Mouse (Mus musculus): ENCODE measurements at regions not wholly inside any gene's neighbourhood (a gene's known extent, or its start where the extent isn't known, plus 50 kb on each side); places are given as distances from the start of the nearest gene placed in this dataset.
"Not testable (repeated sequence)": the region's sequence is repeated elsewhere in the genome, so short reads cannot be mapped to it uniquely, and the experiment has no call there.

DNA sequence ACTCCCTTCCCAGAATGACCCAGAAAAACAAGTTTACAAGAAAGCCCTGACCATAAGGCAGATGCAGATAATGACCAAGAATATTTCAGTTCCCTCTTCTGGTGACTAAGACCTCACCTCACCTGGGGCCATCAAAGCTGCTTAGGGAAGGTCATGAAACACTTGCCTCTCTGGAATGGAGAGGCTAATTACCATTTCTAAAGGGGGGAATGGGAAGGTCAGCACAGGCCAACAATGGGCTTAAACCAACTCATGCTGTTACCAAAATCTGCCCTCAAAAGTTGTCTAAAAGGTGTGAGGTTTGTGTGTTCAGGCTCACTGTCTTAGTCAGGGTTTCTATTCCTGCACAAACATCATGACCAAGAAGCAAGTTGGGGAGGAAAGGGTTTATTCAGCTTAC, 123.0 kb downstream of the Sgo2b start:
- Histone ChIP-seq H3K9me3 (replicated peaks) (no peaks in the 10 kb centered on the region), H3K9ac (no peak overlapping the region), H3K27ac (no peak overlapping the region), H3K27me3 (no peaks in the 10 kb centered on the region), H3K4me2 (no peak overlapping the region), H3K4me3 (replicated peaks) (no peak overlapping the region), H3K4me1 (no peaks in the 10 kb centered on the region), H3K36me3 (no peaks in the 10 kb centered on the region)
- no peak for ATAC-seq (replicated peaks; ENCODE audit: low FRiP score)

DNA sequence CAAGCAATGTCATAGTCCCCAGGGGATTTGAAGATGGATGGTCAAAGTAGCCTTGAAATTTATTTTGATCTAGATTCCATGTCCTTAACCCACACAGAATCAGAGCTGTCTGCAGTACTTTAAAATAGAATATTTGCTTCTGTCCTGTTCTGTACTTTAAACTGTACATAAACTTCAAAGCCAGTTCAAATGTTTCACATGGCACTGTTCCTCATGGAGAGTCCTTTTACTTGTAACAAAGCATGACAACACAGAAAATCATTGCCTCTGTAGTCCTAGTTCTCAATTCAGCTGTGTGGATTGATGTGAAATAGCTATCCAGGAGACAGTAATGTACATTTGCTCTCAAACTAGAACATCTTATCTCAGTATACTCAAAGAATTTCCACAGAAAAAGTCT, 123.9 kb downstream of the Sgo2b start:
- Histone ChIP-seq H3K36me3 (no peaks in the 10 kb centered on the region), H3K9me3 (replicated peaks) (no peaks in the 10 kb centered on the region), H3K4me1 (no peaks in the 10 kb centered on the region), H3K4me2 (no peak overlapping the region), H3K27me3 (no peaks in the 10 kb centered on the region), H3K9ac (no peak overlapping the region), H3K27ac (no peak overlapping the region), H3K4me3 (replicated peaks) (no peak overlapping the region)
- ATAC-seq (replicated peaks; ENCODE audit: low FRiP score): no peak

DNA sequence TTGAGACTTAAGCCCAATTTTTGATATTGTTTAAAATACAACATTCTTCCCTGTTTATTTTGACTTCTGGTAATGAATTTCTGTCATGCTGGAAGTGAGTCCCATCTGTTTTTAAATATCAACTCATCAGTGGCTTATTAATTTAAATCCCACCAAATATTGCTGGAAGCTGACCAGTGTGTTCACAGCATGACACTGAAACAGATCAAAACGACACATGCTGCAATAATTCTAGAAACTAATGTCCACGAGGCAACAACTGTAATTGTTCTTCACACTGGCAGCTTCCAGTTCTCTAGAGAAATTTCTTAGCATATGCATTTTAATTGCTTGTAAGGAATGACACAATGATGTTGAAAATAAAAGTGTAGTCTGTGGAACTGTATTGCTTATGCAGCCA, 167.6 kb downstream of the Sgo2b start:
- ATAC-seq (replicated peaks; ENCODE audit: low FRiP score): no peak
- H3K9ac ChIP-seq: no peak overlapping the region
- no peak overlapping the region for H3K4me2 ChIP-seq
- 74% methylated on average over 2 of the region's 2 CpGs for WGBS
- H3K4me1 ChIP-seq: no peaks in the 10 kb centered on the region
- H3K4me3 ChIP-seq (replicated peaks): no peak overlapping the region
- no peaks in the 10 kb centered on the region for H3K36me3 ChIP-seq
- H3K9me3 ChIP-seq (replicated peaks): no peaks in the 10 kb centered on the region
- H3K27me3 ChIP-seq: no peaks in the 10 kb centered on the region
- H3K27ac ChIP-seq: no peak overlapping the region

DNA sequence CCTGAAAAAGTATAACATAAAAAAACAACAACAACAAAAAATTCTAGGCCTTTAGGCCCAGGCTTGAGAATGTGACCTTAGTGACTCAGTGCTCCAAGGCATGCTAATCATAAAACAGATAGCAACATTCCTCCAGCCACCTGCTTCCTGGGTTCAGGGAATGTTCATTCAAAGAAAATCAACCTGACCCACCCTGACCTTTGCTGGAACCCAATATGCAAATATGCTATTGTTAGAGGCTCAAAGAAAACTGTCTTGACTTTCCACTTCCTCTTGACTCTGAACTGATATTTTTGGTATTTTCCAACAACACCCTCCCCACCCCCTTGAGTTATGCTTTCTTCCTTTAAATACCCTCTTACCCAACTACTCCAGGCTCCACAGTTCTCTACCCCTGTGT, 191.2 kb downstream of the Sgo2b start:
- Histone ChIP-seq H3K36me3 (no peaks in the 10 kb centered on the region), H3K4me2 (no peak overlapping the region), H3K4me3 (replicated peaks) (no peak overlapping the region), H3K4me1 (no peaks in the 10 kb centered on the region), H3K27ac (no peak overlapping the region), H3K9me3 (replicated peaks) (no peaks in the 10 kb centered on the region), H3K9ac (no peak overlapping the region), H3K27me3 (no peaks in the 10 kb centered on the region)
- no peak for ATAC-seq (replicated peaks; ENCODE audit: low FRiP score)

DNA sequence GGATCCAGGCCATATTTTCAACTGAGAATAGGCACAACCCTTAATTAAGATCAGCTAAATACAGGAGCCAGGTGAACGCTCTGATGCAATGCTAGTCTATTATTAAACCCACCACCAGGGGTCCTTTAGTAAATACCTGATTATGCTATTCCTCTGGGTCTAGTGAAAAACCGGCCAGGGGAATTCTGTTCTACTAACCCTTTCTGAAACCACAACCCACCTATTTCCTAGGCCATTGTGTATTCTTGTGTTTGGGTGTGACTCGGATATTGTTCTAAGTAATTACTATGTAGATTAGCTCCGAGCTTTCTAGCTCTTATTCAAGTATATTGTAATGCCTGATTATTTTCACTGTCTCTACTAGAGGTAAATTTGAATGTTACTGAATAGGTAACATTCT, 192.1 kb downstream of the Sgo2b start:
- not testable (repeated sequence) for H3K4me3 ChIP-seq (replicated peaks)

DNA sequence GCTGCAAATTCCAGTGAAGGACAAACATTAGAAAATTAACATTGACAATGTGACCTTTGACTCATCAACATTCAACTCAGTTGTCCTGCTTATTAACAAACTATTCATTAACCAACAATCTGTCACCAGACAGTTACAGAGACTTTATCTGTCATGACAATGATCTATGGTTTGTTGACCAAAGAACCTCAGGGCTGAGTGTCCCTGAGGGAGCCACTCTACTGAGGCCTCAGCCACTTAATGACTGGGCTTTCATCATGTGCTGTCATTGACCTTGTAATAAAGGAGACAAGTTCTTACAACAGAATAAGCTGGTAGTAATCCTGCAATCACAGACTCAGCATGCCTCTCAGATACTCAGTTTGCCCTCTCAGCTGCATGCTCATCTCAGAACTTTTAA, 196.8 kb downstream of the Sgo2b start:
- no peak overlapping the region for H3K4me2 ChIP-seq
- no peaks in the 10 kb centered on the region for H3K4me1 ChIP-seq
- ATAC-seq (replicated peaks; ENCODE audit: low FRiP score): peak; percentile 81

More for the DNA sequence above, 192.1 kb downstream of the Sgo2b start:
- not testable (repeated sequence) for ATAC-seq (replicated peaks; ENCODE audit: low FRiP score); H3K27ac ChIP-seq; H3K36me3 ChIP-seq; H3K4me1 ChIP-seq; H3K27me3 ChIP-seq; H3K9ac ChIP-seq; H3K4me2 ChIP-seq; H3K9me3 ChIP-seq (replicated peaks)
- WGBS: 94% methylated on average over 4 of the region's 4 CpGs

DNA sequence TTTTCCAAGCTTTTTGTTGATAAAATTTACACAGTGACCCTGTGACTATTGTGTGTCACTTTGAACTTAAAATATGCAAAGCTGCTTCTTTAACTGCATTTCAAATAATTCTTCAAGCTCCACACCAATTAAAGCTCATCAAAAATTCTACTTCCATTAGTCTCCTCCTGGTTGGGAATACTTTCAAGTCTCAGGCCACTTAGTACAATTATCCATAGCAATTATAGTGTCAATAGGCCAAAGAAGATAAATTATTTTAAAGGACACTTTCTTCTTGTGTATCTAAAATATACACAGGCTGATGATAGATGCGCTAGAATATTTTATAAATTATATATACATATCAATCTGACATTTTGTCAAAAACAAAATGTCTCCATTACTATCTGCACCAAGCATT, 197.2 kb downstream of the Sgo2b start:
- Histone ChIP-seq H3K4me2 (no peak overlapping the region), H3K4me3 (replicated peaks) (no peak overlapping the region), H3K27me3 (no peaks in the 10 kb centered on the region), H3K9me3 (replicated peaks) (no peaks in the 10 kb centered on the region), H3K27ac (no peak overlapping the region), H3K9ac (no peak overlapping the region), H3K36me3 (no peaks in the 10 kb centered on the region), H3K4me1 (no peaks in the 10 kb centered on the region)
- ATAC-seq (replicated peaks; ENCODE audit: low FRiP score): no peak
- WGBS: 60% methylated on average over 1 of the region's 1 CpGs

More for the DNA sequence above, 196.8 kb downstream of the Sgo2b start:
- Histone ChIP-seq H3K4me3 (replicated peaks) (no peak overlapping the region), H3K27me3 (no peaks in the 10 kb centered on the region), H3K36me3 (no peaks in the 10 kb centered on the region), H3K27ac (no peak overlapping the region), H3K9ac (no peak overlapping the region), H3K9me3 (replicated peaks) (no peaks in the 10 kb centered on the region)

DNA sequence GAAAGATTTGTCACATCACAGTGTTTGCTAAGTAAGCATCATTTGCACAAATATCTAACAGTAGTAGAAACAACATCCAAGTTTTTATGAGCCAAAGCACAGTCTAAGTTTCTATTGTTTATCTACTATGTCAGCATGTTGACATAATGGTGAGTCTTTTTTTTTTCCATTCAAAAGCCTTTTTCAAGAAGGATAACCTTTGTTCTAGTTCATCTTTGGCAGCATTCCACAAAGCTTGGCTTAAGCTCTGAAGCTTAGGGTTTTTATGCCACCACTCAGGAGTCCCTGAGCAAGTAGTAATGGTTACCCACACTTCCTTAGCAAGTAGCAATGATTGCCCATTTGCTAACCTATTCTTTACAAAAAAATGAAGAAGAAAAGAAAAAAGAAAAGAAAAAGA, 198.8 kb downstream of the Sgo2b start:
- Histone ChIP-seq H3K27me3 (no peaks in the 10 kb centered on the region), H3K4me2 (no peak overlapping the region), H3K4me1 (no peaks in the 10 kb centered on the region), H3K36me3 (no peaks in the 10 kb centered on the region), H3K9ac (no peak overlapping the region), H3K9me3 (replicated peaks) (no peaks in the 10 kb centered on the region), H3K27ac (no peak overlapping the region), H3K4me3 (replicated peaks) (no peak overlapping the region)
- ATAC-seq (replicated peaks; ENCODE audit: low FRiP score): no peak

DNA sequence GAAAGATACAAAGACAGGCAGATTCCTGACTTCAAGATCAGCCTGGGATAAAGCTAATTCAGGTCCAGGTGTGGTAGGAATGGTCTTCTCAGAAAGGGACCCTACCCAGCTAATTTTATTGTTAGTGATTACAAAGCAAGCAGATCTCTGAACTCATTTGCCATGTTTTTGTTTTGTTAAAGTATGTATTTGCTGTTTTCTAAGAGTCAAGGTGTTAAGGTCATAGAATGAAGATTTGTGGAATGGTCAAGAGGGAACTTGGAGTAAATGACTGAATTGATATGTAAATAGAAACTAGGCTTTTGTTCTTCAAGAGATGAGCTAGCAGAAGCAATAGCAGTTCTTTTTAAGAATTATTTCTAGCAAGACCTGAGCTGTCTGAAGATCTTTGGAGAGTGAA, 217.6 kb downstream of the Sgo2b start:
- no peaks in the 10 kb centered on the region for H3K36me3 ChIP-seq
- no peaks in the 10 kb centered on the region for H3K4me1 ChIP-seq
- H3K9me3 ChIP-seq (replicated peaks): no peaks in the 10 kb centered on the region
- H3K27me3 ChIP-seq: no peaks in the 10 kb centered on the region
- no peak overlapping the region for H3K4me2 ChIP-seq
- H3K9ac ChIP-seq: no peak overlapping the region
- H3K27ac ChIP-seq: no peak overlapping the region
- ATAC-seq (replicated peaks; ENCODE audit: low FRiP score): no peak
- H3K4me3 ChIP-seq (replicated peaks): no peak overlapping the region

DNA sequence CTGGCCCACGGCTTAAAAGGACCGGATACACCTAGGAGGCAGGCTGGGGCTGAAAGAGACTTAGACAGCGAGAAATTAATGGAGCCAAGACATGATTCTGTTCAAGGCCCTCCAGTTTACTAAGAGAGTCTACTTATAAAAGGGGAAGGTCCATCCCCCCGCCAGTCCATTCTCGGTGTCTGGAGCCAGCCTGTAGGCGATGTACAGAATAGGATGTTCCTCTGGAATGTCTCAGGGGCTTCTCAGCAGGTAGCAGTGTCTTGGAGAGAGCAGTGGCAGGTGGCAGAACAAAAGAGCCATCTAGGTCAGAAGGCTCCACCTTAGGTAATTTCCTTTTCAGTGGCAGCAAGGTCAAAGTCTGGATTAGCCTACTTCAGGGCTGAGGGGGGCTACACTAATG, 221.3 kb downstream of the Sgo2b start:
- H3K4me2 ChIP-seq; H3K4me3 ChIP-seq (replicated peaks); H3K4me1 ChIP-seq; H3K9me3 ChIP-seq (replicated peaks); H3K36me3 ChIP-seq; H3K27me3 ChIP-seq; H3K9ac ChIP-seq; H3K27ac ChIP-seq; ATAC-seq (replicated peaks; ENCODE audit: low FRiP score): not testable (repeated sequence)
- 89% methylated on average over 6 of the region's 6 CpGs for WGBS
